Mouse (Mus musculus): ENCODE measurements at regions not wholly inside any gene's neighbourhood (a gene's known extent, or its start where the extent isn't known, plus 50 kb on each side); places are given as distances from the start of the nearest gene placed in this dataset.

DNA sequence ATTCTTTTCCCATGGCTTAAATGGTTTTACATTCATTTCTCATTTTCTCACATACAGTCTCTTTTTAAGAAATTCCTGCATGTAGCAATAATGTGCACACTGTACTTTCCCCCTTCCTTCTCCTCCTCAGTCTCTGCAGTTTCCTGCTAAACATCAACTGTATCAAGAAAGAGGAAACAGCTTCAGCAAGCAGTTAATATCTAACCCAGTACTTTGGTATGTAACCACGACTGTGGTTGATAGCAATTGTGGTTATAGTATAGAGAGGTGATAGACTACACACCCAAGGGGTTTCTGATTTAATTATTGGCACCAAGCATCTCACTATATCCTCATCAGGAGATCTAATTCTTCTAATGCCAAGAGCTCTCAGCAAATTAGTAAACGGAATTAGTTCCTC lies 52.8 kb upstream of the Eci2 start:
- no peak for DNase-seq

GRCm38 (mm10) chr13:35085386-35085785 lies 58.5 kb upstream of the Eci2 start:
- no peak for DNase-seq

GRCm38 (mm10) chr13:35087246-35088040 lies 60.5 kb upstream of the Eci2 start:
- peak; percentile 23 for DNase-seq

DNA sequence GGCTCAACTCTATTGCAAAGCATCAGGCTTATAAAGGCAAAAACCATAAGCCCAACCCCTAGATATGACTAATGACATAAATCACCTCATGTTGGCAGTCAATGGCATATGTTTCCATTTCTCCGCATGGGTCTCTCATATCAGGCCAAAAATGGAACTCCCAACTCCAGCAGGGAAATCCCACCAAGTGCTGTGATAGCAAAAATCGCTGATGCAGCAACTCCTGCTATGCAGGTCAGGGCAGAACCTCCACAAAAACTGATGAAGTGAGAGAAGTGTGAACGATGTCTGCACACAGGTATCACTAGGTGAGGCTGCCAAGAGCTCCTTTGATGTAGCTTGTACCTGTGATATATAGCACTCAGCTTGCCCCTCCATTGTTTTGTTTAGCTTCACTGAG lies 64.3 kb upstream of the Eci2 start:
- no peak for DNase-seq

GRCm38 (mm10) chr13:35119782-35120181 lies 92.9 kb upstream of the Eci2 start:
- DNase-seq, result no peak

- DNase-seq, result no peak
Measured at GRCm38 (mm10) chr13:35129475-35129874, 102.6 kb upstream of the Eci2 start.

DNA sequence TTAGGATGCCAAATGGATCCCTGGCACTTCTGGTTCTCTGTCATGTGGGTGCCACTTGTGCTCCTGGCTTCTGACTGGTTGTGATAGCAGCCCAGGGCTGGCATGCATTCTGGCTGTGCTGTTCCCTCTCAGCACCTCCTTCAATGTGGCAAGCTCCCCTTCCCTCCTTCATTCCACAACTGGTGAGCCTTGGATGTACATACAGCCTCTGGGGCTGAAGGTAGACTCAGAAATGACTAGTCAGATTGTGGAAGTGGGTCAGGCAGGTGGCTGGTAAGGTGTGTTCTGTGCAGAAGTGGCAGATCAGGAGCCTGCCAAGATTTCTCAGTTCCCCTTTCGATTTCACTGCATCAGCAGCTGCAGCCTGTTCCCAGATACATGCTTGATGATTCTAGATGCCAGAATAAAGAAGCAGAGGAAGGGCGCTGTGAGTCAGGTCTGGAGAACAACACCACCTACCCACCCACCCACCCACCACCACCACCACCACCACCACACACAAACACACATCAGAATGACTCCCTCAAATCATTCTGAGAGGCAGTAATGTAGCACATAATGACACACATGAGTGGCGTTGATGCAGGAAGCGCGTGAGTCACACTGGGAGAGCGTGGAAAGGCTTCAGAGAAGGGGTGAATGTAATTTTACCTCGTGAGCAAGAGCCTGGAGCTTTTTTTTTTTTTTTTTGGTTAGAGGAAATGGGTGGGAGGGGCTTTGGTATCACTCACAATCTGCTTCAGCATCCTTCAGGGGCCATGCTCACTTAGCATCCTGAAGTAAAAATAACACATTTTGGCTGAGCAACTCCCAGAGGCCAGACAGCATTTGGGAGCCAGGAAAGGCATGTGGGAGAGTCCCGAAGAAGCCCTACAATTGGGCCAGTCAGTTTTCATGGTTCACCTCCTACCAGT lies 104.6 kb upstream of the Eci2 start:
- DNase-seq, result peak; percentile 57

DNA sequence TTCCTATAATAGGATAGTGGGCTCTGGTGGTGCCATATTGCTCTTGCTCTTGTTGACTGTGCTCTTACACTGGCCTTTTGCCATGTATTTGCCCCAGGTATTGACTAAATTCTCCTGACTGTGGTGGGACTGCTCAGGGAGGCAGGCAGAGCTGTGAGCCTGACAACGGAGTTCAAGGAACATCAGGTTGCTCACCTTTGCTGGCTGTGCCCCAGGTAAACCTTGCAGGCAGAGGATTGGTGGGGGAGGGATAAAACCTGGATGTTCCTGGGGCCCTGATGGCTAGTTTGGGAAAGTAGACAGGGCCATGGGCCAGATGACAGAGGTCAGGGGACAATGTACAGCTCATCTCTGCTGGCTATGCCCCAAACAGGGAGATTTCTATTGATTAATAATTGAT lies 124.7 kb upstream of the Eci2 start:
- DNase-seq, result no peak

- no peak for DNase-seq
Measured at GRCm38 (mm10) chr13:35159456-35159855, 132.6 kb upstream of the Eci2 start.

DNA sequence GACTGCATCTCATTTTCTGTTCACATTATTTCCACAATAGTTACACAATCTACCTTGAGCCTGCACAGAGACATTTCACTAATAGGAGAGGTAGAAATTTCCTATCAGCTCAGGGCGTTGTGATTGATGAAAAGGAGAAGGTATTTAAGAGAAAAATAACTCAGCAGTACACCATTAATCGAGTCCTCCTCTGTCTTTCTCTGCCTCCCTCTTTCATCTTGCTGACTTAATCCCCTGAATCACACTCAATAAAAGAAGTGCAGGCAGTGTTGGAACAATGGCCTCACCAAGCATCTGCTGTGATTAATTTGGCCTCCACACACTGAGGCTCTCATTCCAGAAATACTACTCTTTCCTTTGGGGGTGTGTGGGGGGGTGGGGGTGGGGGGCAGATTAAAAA lies 133.9 kb upstream of the Eci2 start:
- DNase-seq, result no peak

DNA sequence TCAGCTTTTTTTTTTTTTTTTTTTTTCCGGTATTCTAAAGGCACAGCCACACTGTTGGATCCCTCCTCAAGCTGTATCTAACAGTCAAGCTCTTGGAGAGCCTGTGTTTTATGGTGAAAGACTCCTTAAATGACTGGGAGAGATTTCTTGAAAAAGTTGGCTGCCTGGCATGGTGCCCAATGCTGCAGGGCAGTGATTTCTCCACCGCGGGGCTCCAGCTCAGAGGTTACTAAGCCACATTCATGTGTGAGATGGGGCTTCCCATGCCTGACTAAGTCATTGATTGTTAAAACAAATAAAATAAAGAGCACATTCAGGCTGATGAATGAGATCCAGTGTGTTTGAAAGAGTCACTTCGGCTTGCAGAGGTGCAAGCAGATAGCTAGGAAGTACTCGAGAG lies 139.2 kb upstream of the Eci2 start:
- no peak for DNase-seq

DNA sequence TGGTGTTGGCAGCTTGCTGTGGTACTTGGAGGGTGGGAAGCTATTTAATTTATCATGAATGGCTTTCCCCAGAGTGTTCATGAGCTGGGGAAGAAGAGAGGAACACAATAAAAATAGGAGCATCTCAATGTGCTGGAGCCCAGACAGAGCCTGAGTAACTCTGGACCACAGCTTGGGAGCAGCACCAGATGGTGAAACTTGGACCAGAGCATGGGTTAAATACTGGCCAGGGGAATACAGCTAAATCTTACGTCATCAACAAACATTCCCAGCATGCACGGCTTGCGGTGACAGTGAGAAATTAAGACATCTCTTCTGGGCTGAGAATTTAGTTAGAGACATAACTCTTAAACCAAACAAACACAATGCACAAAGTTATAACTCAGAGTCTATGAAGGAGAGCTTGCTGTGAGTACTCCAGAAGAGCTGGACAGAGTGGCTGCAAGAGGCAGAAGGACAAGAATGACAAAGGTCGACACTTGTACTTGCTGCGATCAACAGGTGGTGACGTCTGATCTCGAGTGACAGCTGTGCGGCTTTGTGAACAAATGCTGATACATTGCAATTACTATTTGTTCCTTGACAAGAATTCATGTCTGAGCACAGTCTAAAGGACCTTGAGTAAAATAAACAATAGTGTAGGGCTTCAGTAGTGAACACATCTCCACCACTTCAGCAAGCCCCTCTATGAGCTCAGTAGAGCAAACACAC lies 140.1 kb upstream of the Eci2 start:
- DNase-seq, result no peak

GRCm38 (mm10) chr13:35171562-35172254 lies 144.8 kb upstream of the Eci2 start:
- DNase-seq, result no peak

- DNase-seq, result no peak
Measured at GRCm38 (mm10) chr13:35173522-35173921, 146.6 kb upstream of the Eci2 start.

GRCm38 (mm10) chr13:35175587-35175986 lies 148.7 kb upstream of the Eci2 start:
- DNase-seq, result no peak

GRCm38 (mm10) chr13:35177305-35177704 lies 150.4 kb upstream of the Eci2 start:
- no peak for DNase-seq

DNA sequence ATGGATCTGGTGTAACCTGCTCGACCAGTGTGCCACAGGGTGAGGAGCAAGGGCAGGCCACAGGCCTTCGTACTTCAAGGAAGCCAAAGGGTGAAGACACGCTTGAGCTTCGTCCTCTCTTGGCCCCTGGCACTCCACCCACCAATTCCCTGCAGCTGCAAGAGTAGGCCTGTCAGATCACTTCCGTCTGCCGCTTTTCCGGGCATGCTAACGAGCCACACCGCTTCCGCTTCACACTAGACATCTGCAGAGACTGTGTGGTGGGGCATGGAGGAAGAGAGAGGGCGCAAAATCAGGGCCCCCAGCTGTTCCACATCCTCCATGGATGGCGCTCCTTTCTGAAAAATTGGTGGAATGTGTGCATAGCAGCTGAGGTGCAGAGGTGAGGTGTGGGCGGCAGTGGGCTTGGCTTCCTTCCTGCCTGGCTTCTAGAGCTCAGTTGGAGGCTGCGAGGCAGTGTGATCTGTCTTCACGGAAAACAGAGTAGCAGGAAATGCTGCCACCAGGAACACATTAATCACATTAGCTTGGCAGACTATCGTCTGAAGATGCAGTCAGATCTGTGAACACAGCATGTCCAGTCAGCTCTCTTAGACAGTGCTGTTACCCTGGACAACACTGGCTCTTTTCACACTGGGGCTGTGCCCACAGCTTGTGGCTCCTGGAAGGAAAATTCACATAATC lies 162.3 kb upstream of the Eci2 start:
- DNase-seq, result peak; percentile 19

DNA sequence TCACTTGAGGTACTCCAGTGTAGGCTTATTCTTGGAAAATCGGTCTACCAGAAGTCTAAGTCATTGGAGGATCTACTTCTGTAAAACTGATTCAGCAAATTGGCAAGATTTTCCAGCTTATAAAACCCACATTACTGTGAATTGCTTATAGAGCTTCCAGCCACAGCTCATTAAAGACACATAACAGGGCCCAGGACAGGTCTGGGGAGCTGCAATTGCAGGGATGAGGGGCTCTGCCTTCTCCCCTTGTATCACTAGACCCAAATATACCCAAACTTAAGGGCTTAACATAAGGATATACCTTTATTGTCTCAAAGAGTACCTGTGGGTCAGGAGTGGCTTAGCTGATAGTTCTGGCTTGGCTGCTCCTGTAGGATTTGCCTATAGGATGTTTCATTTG lies 175.2 kb upstream of the Eci2 start:
- no peak for DNase-seq

GRCm38 (mm10) chr13:35208319-35208718 lies 181.4 kb upstream of the Eci2 start:
- DNase-seq, result no peak

GRCm38 (mm10) chr13:35209551-35209950 lies 182.7 kb upstream of the Eci2 start:
- DNase-seq, result no peak

- no peak for DNase-seq
Measured at GRCm38 (mm10) chr13:35211834-35212233, 184.9 kb upstream of the Eci2 start.

DNA sequence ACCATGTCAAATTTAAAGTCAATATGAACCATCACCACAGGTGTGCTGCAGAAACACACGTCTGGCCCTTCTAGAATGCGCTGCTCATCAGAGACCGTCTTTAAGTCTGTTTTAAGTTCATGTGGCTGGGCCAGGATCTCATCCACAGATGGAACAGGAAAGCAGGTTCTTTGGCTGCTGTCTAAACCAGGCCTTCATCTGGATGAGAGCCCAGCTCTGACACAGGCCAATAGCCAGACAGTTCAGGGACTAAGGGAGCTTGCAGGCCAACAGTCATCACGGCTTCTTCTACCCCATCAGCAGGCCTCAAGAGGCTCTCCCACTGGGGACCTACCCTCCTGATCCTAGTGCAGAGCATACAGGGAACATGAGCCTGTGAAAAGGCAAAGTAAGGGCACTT lies 185.4 kb upstream of the Eci2 start:
- DNase-seq, result no peak
